Mouse (Mus musculus) bone marrow macrophage, adult 2 months (primary cell): ENCODE data around the gene Dnajc6. TPM values are rescaled to one million over a fixed set of nuclear protein-coding genes. Genes with fewer than 3 reads are reported as not detected.

ENCODE experiments used
- H3K27ac ChIP-seq: 2 replicates; pipeline ENCODE4 v1.5.1; 2012; ENCODE audit warnings: low read depth, low read length; ENCODE audit not compliant: insufficient read depth
- H3K4me1 ChIP-seq: 2 replicates; pipeline ENCODE4 v1.6.1; 2012; ENCODE audit warnings: low read length; ENCODE audit not compliant: control insufficient read depth, insufficient read depth
- H3K4me3 ChIP-seq: 2 replicates; pipeline ENCODE4 v1.5.1; 2012; ENCODE audit warnings: mild to moderate bottlenecking, low read length, moderate library complexity; ENCODE audit not compliant: insufficient read depth
- CTCF ChIP-seq: IDR thresholded peaks from 2 replicates; pipeline ENCODE4 v1.5.1; 2012; ENCODE audit warnings: low read depth, mild to moderate bottlenecking, low read length, moderate library complexity
- POLR2A ChIP-seq: IDR thresholded peaks from 2 replicates; pipeline ENCODE4 v1.6.1; 2012; ENCODE audit warnings: mild to moderate bottlenecking, low read depth, low read length, borderline replicate concordance
- polyA plus RNA-seq: library from polyadenylated mRNA; stranded (reverse); fragments of >200 nt; gene quantifications from 2 replicates; pipeline ENCODE4 v1.2.4, GENCODE M21; 2012; ENCODE audit not compliant: missing spikeins, insufficient read depth, insufficient read length

Dnajc6 gene
- polyA plus RNA-seq, 1 experiment, result not detected

DNA sequence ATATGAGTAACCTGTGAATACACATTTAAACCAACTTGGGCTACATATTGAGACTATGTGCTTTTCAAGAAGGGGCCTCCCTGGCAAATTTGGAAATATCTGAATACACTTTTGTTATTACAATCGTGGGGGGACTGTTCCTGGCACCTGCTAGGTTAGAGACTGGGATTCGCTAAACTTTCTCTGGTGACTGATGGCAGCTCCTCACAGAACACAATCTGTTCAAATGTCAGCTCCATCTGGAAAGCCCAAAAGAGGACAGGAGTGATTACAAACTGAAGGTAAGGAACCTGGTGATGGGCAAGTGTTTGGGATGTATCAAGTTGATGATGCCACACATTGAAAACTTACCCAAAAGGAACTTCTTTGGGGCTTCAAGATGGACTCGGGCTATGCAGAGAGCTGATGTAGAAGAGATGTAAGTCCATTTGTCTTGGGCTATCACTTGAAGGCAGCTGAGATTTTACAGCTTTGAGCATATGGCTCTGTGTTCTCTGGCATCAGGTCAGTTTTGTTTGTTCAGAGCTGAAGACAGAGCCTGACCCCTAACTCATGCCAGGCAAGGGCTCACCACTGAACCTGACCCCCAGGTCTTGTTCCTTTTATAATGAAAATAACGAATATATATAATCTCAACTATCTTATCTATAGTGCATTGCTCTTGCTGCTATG, 68.4 kb downstream of the Dnajc6 start:
- no peaks in the 10 kb centered on the region for H3K4me1 ChIP-seq
- TF ChIP-seq POLR2A (no peak), CTCF (no peak)
- H3K4me3 ChIP-seq, result no peak overlapping the region
- H3K27ac ChIP-seq, result no peak overlapping the region

DNA sequence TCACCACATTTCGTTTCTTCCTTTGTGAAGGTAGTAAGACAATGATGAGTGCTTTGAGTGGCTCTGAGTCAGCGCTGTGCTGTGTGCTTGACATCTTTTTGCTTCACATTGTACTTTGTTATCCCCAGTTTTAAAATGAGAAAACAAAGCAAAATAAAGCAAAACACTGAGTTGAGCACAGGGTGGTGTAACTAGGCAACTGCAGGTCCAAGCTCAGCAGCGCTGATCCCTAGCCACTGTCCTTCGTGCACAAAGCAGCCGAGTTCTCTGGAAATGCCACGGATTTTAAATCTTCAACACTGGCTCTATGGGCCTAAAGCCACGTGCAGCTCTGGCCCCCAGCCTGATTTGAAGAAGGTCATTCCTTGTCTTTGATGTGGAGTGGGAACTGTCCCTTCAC, 72.6 kb downstream of the Dnajc6 start:
- Histone ChIP-seq H3K4me1 (no peaks in the 10 kb centered on the region), H3K27ac (no peak overlapping the region), H3K4me3 (no peak overlapping the region)
- TF ChIP-seq CTCF, result no peak
- no peak for TF ChIP-seq POLR2A

- no peak overlapping the region for H3K27ac ChIP-seq
- H3K4me3 ChIP-seq, result no peak overlapping the region
- TF ChIP-seq POLR2A (no peak), CTCF (no peak)
- H3K4me1 ChIP-seq, result no peaks in the 10 kb centered on the region
Measured at GRCm38 (mm10) chr4:101572142-101572541, 75.7 kb downstream of the Dnajc6 start.

DNA sequence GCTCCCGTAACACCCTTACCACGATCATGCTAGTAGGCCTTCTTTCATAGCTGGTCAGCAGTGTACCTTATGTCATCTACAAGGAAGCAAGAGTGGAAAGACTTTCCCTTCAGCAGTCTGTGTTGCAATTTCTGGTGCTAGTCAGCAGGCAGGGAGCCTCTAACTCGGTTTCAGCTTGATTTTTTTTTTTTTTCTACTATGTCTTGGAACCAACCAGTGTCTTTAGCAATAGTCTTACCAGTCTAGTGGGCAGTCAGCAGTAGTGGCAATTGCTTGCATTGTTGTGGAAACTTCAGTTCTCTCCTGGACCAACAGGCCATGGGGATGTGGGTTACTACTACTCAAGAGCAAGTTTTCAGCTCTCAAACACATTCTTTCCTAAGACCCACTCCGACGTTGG, 78.9 kb downstream of the Dnajc6 start:
- H3K4me1 ChIP-seq, result no peaks in the 10 kb centered on the region
- no peak overlapping the region for H3K4me3 ChIP-seq
- TF ChIP-seq POLR2A (no peak), CTCF (no peak)
- no peak overlapping the region for H3K27ac ChIP-seq

- Histone ChIP-seq H3K27ac (no peak overlapping the region), H3K4me1 (no peaks in the 10 kb centered on the region), H3K4me3 (no peak overlapping the region)
- TF ChIP-seq POLR2A, result no peak
- no peak for TF ChIP-seq CTCF
Measured at GRCm38 (mm10) chr4:101578720-101579119, 82.3 kb downstream of the Dnajc6 start.

DNA sequence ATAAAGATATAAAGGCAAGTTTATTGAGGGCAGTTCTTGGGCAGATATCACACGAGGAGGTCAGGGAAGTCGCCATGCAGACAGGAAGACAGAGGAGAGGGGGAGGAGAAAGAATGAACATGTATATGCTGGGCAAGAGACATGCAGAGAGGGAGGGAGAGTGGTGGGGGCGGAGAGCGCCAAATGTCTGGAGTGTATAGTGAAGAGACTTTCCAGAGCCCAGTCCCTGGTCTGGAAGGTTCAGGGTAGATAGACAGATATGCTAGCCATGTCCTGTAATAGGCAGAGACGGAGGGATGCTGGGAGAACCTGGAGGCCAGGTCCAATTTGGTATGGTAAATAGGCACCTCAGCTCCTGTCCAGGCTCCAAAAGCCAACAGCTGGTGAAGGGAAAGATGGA, 83.1 kb downstream of the Dnajc6 start:
- no peak for TF ChIP-seq CTCF
- TF ChIP-seq POLR2A, result no peak
- Histone ChIP-seq H3K4me3 (no peak overlapping the region), H3K4me1 (no peaks in the 10 kb centered on the region), H3K27ac (no peak overlapping the region)

DNA sequence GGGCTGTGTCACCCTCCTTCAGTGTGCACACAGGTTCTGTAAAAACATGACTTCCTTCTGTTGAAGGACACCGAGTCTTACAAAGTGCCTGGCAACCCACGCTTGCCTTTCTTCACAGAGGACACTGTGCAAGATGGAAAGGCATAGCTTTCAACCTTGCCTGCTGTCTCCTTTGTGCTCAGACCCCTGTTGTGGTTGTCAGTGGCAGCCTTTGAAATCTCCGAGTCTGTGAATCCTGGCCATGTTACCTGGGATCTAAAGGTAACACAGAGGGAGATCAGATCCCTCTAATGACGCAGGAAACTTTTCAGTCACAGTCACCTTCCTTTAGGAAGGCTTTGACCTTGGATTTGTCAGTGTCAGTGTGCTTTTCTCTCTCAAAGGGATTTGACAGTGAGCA, 84.7 kb downstream of the Dnajc6 start:
- Histone ChIP-seq H3K27ac (no peak overlapping the region), H3K4me3 (no peak overlapping the region), H3K4me1 (no peaks in the 10 kb centered on the region)
- TF ChIP-seq POLR2A, result no peak
- TF ChIP-seq CTCF, result no peak

- no peaks in the 10 kb centered on the region for H3K4me1 ChIP-seq
- no peak overlapping the region for H3K27ac ChIP-seq
- TF ChIP-seq CTCF, result no peak
- TF ChIP-seq POLR2A, result no peak
- no peak overlapping the region for H3K4me3 ChIP-seq
Measured at GRCm38 (mm10) chr4:101582882-101583281, 86.4 kb downstream of the Dnajc6 start.

- TF ChIP-seq POLR2A (no peak), CTCF (no peak)
- no peak overlapping the region for H3K27ac ChIP-seq
- no peak overlapping the region for H3K4me3 ChIP-seq
- no peaks in the 10 kb centered on the region for H3K4me1 ChIP-seq
Measured at GRCm38 (mm10) chr4:101584524-101585454, 88.3 kb downstream of the Dnajc6 start.
